In genomic region chr1:167340111-167340787, GRCm38 (mm10) we compare ENCODE assay signal across 8 mouse cellular contexts. TPM values are rescaled to one million over a fixed set of nuclear protein-coding genes. Genes with fewer than 3 reads are reported as not detected.
A peak's percentile ranks its signal among the peaks of the same experiment; 100 is the strongest.
DNase-seq lines count a peak whose midpoint lies in the region; ATAC-seq and TF ChIP-seq lines count a peak whose summit lies in the region.

No protein-coding gene starts in this region.

- peak overlapping the region; percentile 58 for H3K9ac ChIP-seq in hindbrain, embryonic 16.5 days (ENCODE audit: low read depth, low read length)
- H3K9ac ChIP-seq in midbrain, embryonic 14.5 days (replicated peaks; ENCODE audit: low read length): peak overlapping the region; percentile 57; the same call in 1 of the 2 replicates

- DNase-seq in spleen, adult 2 months (ENCODE audit: low read depth in 1 of 2, low spot score in 2 of 2): no peak
- DNase-seq in spleen, adult 18-20 months: no peak
- DNase-seq in embryo, embryonic 11 days: peak; percentile 28
- DNase-seq in midbrain, embryonic 14.5 days: peak; percentile 35
- no peak for DNase-seq in layer of hippocampus, adult 9-11 months
- no peak for DNase-seq in urinary bladder, postnatal 4 days (ENCODE audit: low spot score in 2 of 2)
- no peak for DNase-seq in ovary, postnatal 10 days (ENCODE audit: low spot score)

- ATAC-seq in hindbrain, embryonic 16.5 days: peak; percentile 28; the same call in 1 of the 2 replicates
- 0 out of 2 replicates have a peak, but pooled peaks have one; percentile 37 for ATAC-seq in midbrain, embryonic 14.5 days (ENCODE audit: low FRiP score, low TSS enrichment)

- no peak overlapping the region for H3K27ac ChIP-seq in spleen, adult 2 months (ENCODE audit: insufficient read depth, low read length)
- no peak overlapping the region for H3K27ac ChIP-seq in hindbrain, embryonic 16.5 days (ENCODE audit: low read depth, low read length)
- H3K27ac ChIP-seq in midbrain, embryonic 14.5 days (replicated peaks; ENCODE audit: low read depth, low read length): no peak overlapping the region

- no peaks in the 10 kb centered on the region for H3K36me3 ChIP-seq in spleen, adult 2 months (ENCODE audit: control insufficient read depth, insufficient read depth, low read length)
- no peaks in the 10 kb centered on the region for H3K36me3 ChIP-seq in hindbrain, embryonic 16.5 days (ENCODE audit: control insufficient read depth, insufficient read depth, low read length)
- H3K36me3 ChIP-seq in midbrain, embryonic 14.5 days (ENCODE audit: control insufficient read depth, insufficient read depth, low read length): no peaks in the 10 kb centered on the region

- peak overlapping the region; percentile 39 for H3K4me3 ChIP-seq in spleen, adult 2 months (ENCODE audit: extremely low read depth, insufficient read depth, insufficient read length)
- peak overlapping the region; percentile 46 for H3K4me3 ChIP-seq in hindbrain, embryonic 16.5 days (ENCODE audit: low read length)
- peak overlapping the region; percentile 39 for H3K4me3 ChIP-seq in midbrain, embryonic 14.5 days (replicated peaks; ENCODE audit: low read depth, low read length)

- no peak for TF ChIP-seq POLR2A in spleen, adult 2 months (IDR thresholded peaks at IDR 0.05; ENCODE audit: low read depth, low read length)

- 2% methylated on average over 47 of the region's 47 CpGs for WGBS in spleen, adult 2 months
- WGBS in hindbrain, embryonic 16.5 days: 1% methylated on average over 41 of the region's 47 CpGs
- 3% methylated on average over 47 of the region's 47 CpGs for WGBS in midbrain, embryonic 14.5 days

- no peaks in the 10 kb centered on the region for H3K27me3 ChIP-seq in spleen, adult 2 months (ENCODE audit: control insufficient read depth, insufficient read depth, low read length)
- H3K27me3 ChIP-seq in hindbrain, embryonic 16.5 days (replicated peaks; ENCODE audit: control insufficient read depth, insufficient read depth, low read length): 0 out of 2 replicates have a peak, but pooled peaks cover 2% of the 10 kb centered on the region
- peaks cover 6% of the 10 kb centered on the region for H3K27me3 ChIP-seq in midbrain, embryonic 14.5 days (ENCODE audit: control insufficient read depth, insufficient read depth, low read length)

- no peaks in the 10 kb centered on the region for H3K9me3 ChIP-seq in hindbrain, embryonic 16.5 days (ENCODE audit: control insufficient read depth, low read length)
- H3K9me3 ChIP-seq in midbrain, embryonic 14.5 days (ENCODE audit: control insufficient read depth, low read length): no peaks in the 10 kb centered on the region

- H3K4me2 ChIP-seq in hindbrain, embryonic 16.5 days (ENCODE audit: low read length): peak overlapping the region; percentile 79
- H3K4me2 ChIP-seq in midbrain, embryonic 14.5 days (ENCODE audit: low read length): peak overlapping the region; percentile 68

- peaks cover 11% of the 10 kb centered on the region; the same call in 1 of the 2 replicates for H3K4me1 ChIP-seq in spleen, adult 2 months (ENCODE audit: control insufficient read depth, insufficient read depth, insufficient read length)
- no peaks in the 10 kb centered on the region for H3K4me1 ChIP-seq in hindbrain, embryonic 16.5 days (ENCODE audit: control insufficient read depth, insufficient read depth, low read depth, low read length)
- H3K4me1 ChIP-seq in midbrain, embryonic 14.5 days (ENCODE audit: control insufficient read depth, insufficient read depth, low read length): no peaks in the 10 kb centered on the region

- no peak for TF ChIP-seq CTCF in spleen, adult 2 months (IDR thresholded peaks at IDR 0.05; ENCODE audit: extremely low read depth, insufficient read depth, insufficient read length, insufficient replicate concordance)

RNA-seq across cellular contexts. Expression of gene Aldh9a1, which starts 9.5 kb away (rescaled TPM):
- 14.6 and 16.6 TPM in 2 replicates for polyA plus RNA-seq in spleen, adult 2 months (2012; rRNA removed)
- 43.8 and 43.9 TPM in 2 replicates for polyA plus RNA-seq in hindbrain, embryonic 16.5 days (2015; fragmentation: Nextera tagmentation; extraction: Ambion mirVana)
- 23.2 and 28.6 TPM in 2 replicates for polyA plus RNA-seq in midbrain, embryonic 14.5 days (2014; fragmentation: Nextera tagmentation; extraction: Ambion mirVana)

RNA-seq across cellular contexts. Expression of gene Tmco1, which starts 32.1 kb away (rescaled TPM):
- polyA plus RNA-seq in spleen, adult 2 months (2012; rRNA removed): 13.6 and 17.5 TPM in 2 replicates
- 72.7 and 85.8 TPM in 2 replicates for polyA plus RNA-seq in hindbrain, embryonic 16.5 days (2015; fragmentation: Nextera tagmentation; extraction: Ambion mirVana)
- polyA plus RNA-seq in midbrain, embryonic 14.5 days (2014; fragmentation: Nextera tagmentation; extraction: Ambion mirVana): 65.4 and 69.0 TPM in 2 replicates

RNA-seq across cellular contexts. Expression of gene Mgst3, which starts 53.4 kb away (rescaled TPM):
- 60.2 and 83.2 TPM in 2 replicates for polyA plus RNA-seq in spleen, adult 2 months (2012; rRNA removed)
- polyA plus RNA-seq in hindbrain, embryonic 16.5 days (2015; fragmentation: Nextera tagmentation; extraction: Ambion mirVana): 202 and 237 TPM in 2 replicates
- 124 and 177 TPM in 2 replicates for polyA plus RNA-seq in midbrain, embryonic 14.5 days (2014; fragmentation: Nextera tagmentation; extraction: Ambion mirVana)

RNA-seq across cellular contexts. Expression of gene Uck2, which starts 55.1 kb away (rescaled TPM):
- 15.1 and 20.1 TPM in 2 replicates for polyA plus RNA-seq in spleen, adult 2 months (2012; rRNA removed)
- polyA plus RNA-seq in hindbrain, embryonic 16.5 days (2015; fragmentation: Nextera tagmentation; extraction: Ambion mirVana): 43.0 and 45.2 TPM in 2 replicates
- 51.1 and 54.1 TPM in 2 replicates for polyA plus RNA-seq in midbrain, embryonic 14.5 days (2014; fragmentation: Nextera tagmentation; extraction: Ambion mirVana)

Comparison
In these comparisons a context has a peak if more than half of its experiments do, and no peak if none do; other contexts are left out.
1. DNase-seq: peak in embryo, embryonic 11 days (single experiment) and midbrain, embryonic 14.5 days (single experiment); none in spleen, adult 2 months (0 of 2), spleen, adult 18-20 months (0 of 2), layer of hippocampus, adult 9-11 months (single experiment), urinary bladder, postnatal 4 days (0 of 2) and ovary, postnatal 10 days (single experiment).
2. Peak in every context shown above with its lines, with median percentiles within 50 percentile points of each other: H3K4me3 ChIP-seq.